Mouse (Mus musculus): Measurements from ENCODE around the gene Aacs.
A peak's percentile ranks its signal among the peaks of the same experiment; 100 is the strongest.
"Not testable (repeated sequence)": the region's sequence is repeated elsewhere in the genome, so short reads cannot be mapped to it uniquely, and the experiment has no call there.

The Aacs gene

DNA sequence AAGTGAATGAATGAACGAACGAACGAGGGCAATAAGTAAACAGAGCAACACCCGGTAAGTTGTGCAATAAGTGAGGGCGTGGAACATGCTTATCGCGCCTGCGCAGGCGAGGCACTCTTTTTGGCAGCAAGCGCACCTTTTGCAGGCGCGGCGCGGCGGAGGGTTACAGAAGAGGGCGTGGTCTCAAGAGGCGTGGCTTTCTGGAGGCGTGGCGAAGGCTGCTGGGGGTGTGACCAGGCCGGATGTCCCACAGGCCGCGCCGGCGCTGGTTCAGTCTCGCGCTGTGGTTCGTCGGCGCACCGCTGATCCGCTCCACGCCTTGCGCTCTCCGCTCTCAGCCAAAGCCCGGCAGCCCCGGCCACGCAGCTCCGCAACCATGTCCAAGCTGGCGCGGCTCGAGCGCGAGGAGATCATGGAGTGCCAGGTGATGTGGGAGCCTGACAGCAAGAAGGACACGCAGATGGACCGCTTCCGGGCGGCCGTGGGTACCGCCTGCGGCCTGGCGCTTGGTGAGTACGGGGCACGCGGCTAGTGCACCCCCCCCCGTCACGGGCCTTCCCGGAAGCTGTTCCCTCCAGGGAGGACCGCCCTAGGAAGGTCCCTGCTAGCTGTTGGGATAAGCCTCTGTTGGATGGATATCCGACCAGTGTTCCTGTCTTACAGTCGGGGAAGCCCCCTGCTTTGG is at the start of gene Aacs:
Aacs (plus strand) TSS at position 214 of the 685 bp plus-strand sequence.
- peak; percentile 98 to 100 for DNase-seq (ENCODE audit: inconsistent age in 2 of 2, low spot score in 1 of 2)

DNA sequence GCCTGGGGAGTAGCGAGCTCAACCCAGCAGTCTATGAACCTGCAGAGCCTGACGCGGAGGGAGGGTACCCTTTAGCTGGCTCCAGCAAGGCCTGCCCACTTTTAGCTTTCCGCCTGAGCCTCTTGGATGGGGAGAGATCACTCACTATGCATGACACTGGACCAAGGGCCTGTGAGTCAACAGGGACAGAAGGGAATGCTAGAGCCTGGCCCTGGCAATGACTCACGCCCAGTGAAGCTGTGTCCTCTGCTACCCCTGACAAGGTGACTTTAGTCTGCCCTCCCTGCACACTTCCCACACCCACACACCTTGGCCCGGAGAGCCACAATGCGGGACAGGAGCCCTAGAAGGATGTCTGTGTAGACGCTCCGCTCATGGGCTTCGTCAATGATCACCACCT is 49.3 kb upstream of the Aacs start:
- DNase-seq (ENCODE audit: inconsistent age in 2 of 2, low spot score in 1 of 2) = peak; percentile 64 to 82

DNA sequence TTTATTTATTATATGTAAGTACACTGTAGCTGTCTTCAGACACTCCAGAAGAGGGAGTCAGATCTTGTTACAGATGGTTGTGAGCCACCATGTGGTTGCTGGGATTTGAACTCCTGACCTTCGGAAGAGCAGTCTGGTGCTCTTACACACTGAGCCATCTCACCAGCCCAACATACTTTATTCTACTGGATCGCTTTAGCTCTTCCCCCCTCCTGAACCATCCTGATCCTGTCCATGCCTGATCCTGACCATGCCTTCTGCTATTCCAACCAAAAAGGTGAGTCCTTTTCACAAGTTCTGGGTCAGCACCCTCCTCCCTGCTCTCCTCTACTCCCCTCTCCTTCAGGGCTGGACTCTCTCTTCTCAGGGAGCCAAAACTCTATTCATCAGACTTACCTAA is 43.3 kb upstream of the Aacs start:
- DNase-seq (ENCODE audit: inconsistent age in 2 of 2, low spot score in 1 of 2) = not testable (repeated sequence)

- DNase-seq (ENCODE audit: inconsistent age in 2 of 2, low spot score in 1 of 2) = peak; percentile 96 to 97
These were observed 41.7 kb upstream of the Aacs start, which contains the start of gene Dhx37 for GRCm38 (mm10) chr5:125433793-125434337. Gene Dhx37 (minus strand): TSS chr5:125434121.

- not testable (repeated sequence) for DNase-seq (ENCODE audit: inconsistent age in 2 of 2, low spot score in 1 of 2)
These were observed 41.3 kb upstream of the Aacs start for GRCm38 (mm10) chr5:125434347-125434746.

- peak in 1 of 2 experiments; percentile 53 for DNase-seq (ENCODE audit: inconsistent age in 2 of 2, low spot score in 1 of 2)
These were observed 34.9 kb upstream of the Aacs start for GRCm38 (mm10) chr5:125440583-125441233.

- DNase-seq (ENCODE audit: inconsistent age in 2 of 2, low spot score in 1 of 2) = peak; percentile 63 to 87
These were observed 34.1 kb upstream of the Aacs start, which contains the start of gene Bri3bp for GRCm38 (mm10) chr5:125441234-125442114. Gene Bri3bp (plus strand): TSS chr5:125441568.

GRCm38 (mm10) chr5:125442136-125442995 is 33.2 kb upstream of the Aacs start:
- peak in 1 of 2 experiments; percentile 65 for DNase-seq (ENCODE audit: inconsistent age in 2 of 2, low spot score in 1 of 2)

DNA sequence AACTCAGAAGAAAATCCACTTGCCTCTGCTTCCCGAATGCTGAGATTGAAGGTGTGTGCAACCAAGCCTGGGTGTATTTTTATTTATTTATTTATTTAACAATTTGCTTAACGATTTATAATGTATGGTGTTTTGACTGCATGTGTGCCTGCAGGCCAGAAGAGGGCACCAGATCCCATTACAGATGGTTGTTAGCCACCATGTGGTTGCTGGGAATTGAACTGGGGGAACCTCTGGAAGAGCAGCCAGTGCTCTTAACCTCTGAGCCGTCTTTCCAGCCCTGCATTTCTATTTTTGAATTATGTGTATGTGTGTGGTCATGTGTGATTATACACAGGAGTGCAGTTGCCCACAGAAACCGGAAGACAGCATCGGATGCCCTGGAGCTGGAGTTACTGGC is 32.3 kb upstream of the Aacs start:
- no peak for DNase-seq (ENCODE audit: inconsistent age in 2 of 2, low spot score in 1 of 2)

DNA sequence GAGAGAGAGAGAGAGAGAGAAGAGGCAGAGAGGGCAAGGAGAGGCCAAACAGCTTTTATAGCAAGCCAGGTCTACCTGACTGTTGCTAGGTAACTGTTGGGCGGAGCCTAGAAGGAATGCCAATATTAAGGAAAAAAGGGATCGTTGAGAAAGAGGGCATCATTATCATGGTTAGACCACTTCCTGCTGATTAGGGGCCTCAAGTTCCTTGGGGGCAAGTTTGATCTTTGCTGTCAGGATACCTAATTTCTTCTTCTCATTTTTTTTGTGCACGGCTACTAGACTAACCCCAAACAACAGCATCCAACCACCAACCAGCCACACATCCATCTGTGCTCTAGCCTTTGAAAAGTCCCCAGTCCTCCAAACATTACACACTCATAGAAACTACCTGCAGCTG is 31.7 kb upstream of the Aacs start:
- DNase-seq (ENCODE audit: inconsistent age in 2 of 2, low spot score in 1 of 2) = no peak

DNA sequence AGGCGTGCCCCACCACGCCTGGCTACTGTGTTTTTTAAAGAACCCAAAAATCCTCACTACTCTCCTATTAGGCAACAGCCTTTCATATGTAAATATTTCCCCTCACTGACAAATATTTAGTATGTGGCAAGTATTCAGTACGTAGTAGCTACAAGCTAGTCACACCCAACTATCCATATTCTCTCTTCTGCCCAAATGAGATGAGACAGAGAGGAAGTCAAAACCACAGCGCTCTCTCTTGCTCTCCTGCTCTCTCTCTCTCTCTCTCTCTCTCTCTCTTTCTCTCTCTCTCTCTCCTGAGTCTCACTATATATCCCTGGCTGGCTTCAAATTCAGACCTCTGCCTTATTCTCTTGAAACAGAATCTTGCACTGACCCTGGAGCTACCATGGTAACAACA is 31.1 kb upstream of the Aacs start:
- no peak for DNase-seq (ENCODE audit: inconsistent age in 2 of 2, low spot score in 1 of 2)

DNA sequence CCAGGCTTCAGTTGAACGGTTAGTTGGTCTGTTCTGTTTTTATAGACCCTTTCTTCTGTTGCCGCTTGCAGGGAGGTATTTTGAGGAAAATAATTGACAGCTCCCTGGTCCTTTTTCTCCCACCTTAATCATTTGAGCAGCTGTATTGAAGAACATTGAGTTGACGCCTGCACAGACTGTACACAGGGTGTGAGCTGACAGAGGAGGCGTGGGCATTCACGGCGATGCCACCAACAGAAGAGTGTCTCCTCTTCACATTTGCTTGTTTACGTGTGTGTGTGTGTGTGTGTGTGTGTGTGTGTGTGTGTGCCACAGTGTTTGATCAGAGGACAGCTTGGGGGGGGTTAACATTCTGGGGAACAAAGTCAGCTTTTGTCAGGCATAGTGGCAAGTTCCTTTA is 29.3 kb upstream of the Aacs start:
- no peak for DNase-seq (ENCODE audit: inconsistent age in 2 of 2, low spot score in 1 of 2)

GRCm38 (mm10) chr5:125448026-125448425 is 27.6 kb upstream of the Aacs start:
- DNase-seq (ENCODE audit: inconsistent age in 2 of 2, low spot score in 1 of 2) = peak in 1 of 2 experiments; percentile 64

GRCm38 (mm10) chr5:125448631-125449030 is 27.0 kb upstream of the Aacs start:
- DNase-seq (ENCODE audit: inconsistent age in 2 of 2, low spot score in 1 of 2) = no peak

GRCm38 (mm10) chr5:125449306-125449705 is 26.3 kb upstream of the Aacs start:
- no peak for DNase-seq (ENCODE audit: inconsistent age in 2 of 2, low spot score in 1 of 2)

- DNase-seq (ENCODE audit: inconsistent age in 2 of 2, low spot score in 1 of 2) = peak; percentile 78 to 94
These were observed 23.0 kb upstream of the Aacs start for GRCm38 (mm10) chr5:125452573-125452972.

GRCm38 (mm10) chr5:125456100-125456499 is 19.5 kb upstream of the Aacs start:
- no peak for DNase-seq (ENCODE audit: inconsistent age in 2 of 2, low spot score in 1 of 2)

- DNase-seq (ENCODE audit: inconsistent age in 2 of 2, low spot score in 1 of 2) = no peak
These were observed 18.1 kb upstream of the Aacs start for GRCm38 (mm10) chr5:125457538-125457937.

GRCm38 (mm10) chr5:125460574-125460973 is 15.0 kb upstream of the Aacs start:
- DNase-seq (ENCODE audit: inconsistent age in 2 of 2, low spot score in 1 of 2) = peak in 1 of 2 experiments; percentile 29

DNA sequence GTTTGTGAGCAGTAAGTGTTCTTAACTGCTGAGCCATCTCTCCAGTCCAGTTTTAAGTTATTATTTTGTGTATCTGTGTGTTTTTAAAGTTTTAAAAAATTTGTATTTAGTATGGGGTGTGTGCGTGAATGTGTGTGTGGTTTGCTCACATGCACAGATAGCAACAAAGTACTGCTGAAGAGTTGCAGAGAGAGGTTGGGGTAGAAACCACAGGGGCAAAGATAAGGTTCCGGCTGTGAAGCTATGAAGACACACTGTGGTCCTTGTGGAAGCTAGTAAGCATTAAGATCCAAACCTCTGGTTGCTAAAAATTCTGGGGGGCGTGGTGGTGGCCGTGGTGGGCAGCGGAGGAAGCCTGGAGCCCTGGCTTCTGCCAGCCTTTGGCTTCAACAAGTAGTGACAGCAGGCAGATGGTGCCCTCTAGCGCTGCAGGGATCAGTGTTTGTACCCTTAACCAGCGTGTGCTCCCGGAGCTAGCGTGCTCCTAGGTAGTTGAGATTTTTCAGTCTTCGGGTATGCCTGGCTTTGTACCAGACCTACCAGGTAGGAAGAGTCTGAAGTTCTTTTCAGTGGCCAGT is 13.7 kb upstream of the Aacs start:
- DNase-seq (ENCODE audit: inconsistent age in 2 of 2, low spot score in 1 of 2) = peak; percentile 68 to 86
